Mouse (Mus musculus) naive thymus-derived CD4-positive, alpha-beta T cell, adult 2 months (primary cell): Measurements from ENCODE around the gene Panx3.

Source experiments
- DNase-seq: peaks from one replicate; pipeline ENCODE4 v3.0.0-alpha.2; 2011; ENCODE audit warnings: low read depth

The Panx3 gene

GRCm38 (mm10) chr9:37632305-37632704 lies 36.7 kb downstream of the Panx3 start:
- DNase-seq = no peak

GRCm38 (mm10) chr9:37629941-37630340 lies 39.1 kb downstream of the Panx3 start:
- no peak for DNase-seq

- DNase-seq = no peak
These were observed 40.5 kb downstream of the Panx3 start for GRCm38 (mm10) chr9:37628581-37628980.

GRCm38 (mm10) chr9:37627263-37627662 lies 41.8 kb downstream of the Panx3 start:
- DNase-seq = no peak

GRCm38 (mm10) chr9:37626103-37626567 lies 42.9 kb downstream of the Panx3 start:
- no peak for DNase-seq

- no peak for DNase-seq
These were observed 43.4 kb downstream of the Panx3 start for GRCm38 (mm10) chr9:37625641-37626040.

GRCm38 (mm10) chr9:37625129-37625528 lies 43.9 kb downstream of the Panx3 start:
- DNase-seq = no peak

- no peak for DNase-seq
These were observed 44.5 kb downstream of the Panx3 start for GRCm38 (mm10) chr9:37624502-37624901.

- DNase-seq = no peak
These were observed 45.1 kb downstream of the Panx3 start for GRCm38 (mm10) chr9:37623981-37624380.

GRCm38 (mm10) chr9:37621290-37621689 lies 47.7 kb downstream of the Panx3 start:
- DNase-seq = no peak

- peak; percentile 75 for DNase-seq
These were observed 52.3 kb downstream of the Panx3 start for GRCm38 (mm10) chr9:37616770-37617169.

- DNase-seq = no peak
These were observed 53.8 kb downstream of the Panx3 start for GRCm38 (mm10) chr9:37615220-37615619.

GRCm38 (mm10) chr9:37614316-37614715 lies 54.7 kb downstream of the Panx3 start:
- DNase-seq = no peak

- no peak for DNase-seq
These were observed 55.1 kb downstream of the Panx3 start for GRCm38 (mm10) chr9:37613911-37614280.

- DNase-seq = peak; percentile 94
These were observed 55.7 kb downstream of the Panx3 start, which contains the start of gene Spa17 for GRCm38 (mm10) chr9:37613182-37613910. Gene Spa17, minus strand, starts transcription at chr9:37613722.
